Comparison of ENCODE assay signal across 22 mouse cellular contexts in genomic region chr9:120112472-120112871, GRCm38 (mm10). TPM values are rescaled to one million over a fixed set of nuclear protein-coding genes. Genes with fewer than 3 reads are reported as not detected.
DNase-seq lines count a peak whose midpoint lies in the region; ATAC-seq lines count a peak whose summit lies in the region.
"Had no signal": no experiment of that assay in that cellular context is flagged by ENCODE, and none has a peak within 500 bp of the region (broad histone marks: within the 10 kb centered on the region; RNA-seq: fewer than 3 reads in every experiment).

No protein-coding gene starts in this region.

- no peak for ATAC-seq in embryonic facial prominence, embryonic 12.5 days (ENCODE audit: insufficient number of reproducible peaks, insufficient read depth, low FRiP score, low TSS enrichment)
- peak; percentile 33 for ATAC-seq in liver, embryonic 12.5 days
- ATAC-seq: hindbrain, postnatal 0 days; midbrain, embryonic 15.5 days had no signal

- no peak overlapping the region for H3K4me2 ChIP-seq in embryonic facial prominence, embryonic 12.5 days (replicated peaks)
- H3K4me2 ChIP-seq in liver, embryonic 12.5 days, result peak overlapping the region; percentile 94
- H3K4me2 ChIP-seq: lung, embryonic 14.5 days; midbrain, embryonic 15.5 days had no signal

- peaks cover 6% of the 10 kb centered on the region; the same call in 1 of the 2 replicates for H3K36me3 ChIP-seq in embryonic facial prominence, embryonic 12.5 days
- peaks cover 7% of the 10 kb centered on the region for H3K36me3 ChIP-seq in embryonic facial prominence, embryonic 10.5 days (replicated peaks)
- H3K36me3 ChIP-seq in liver, embryonic 12.5 days, result peaks cover 13% of the 10 kb centered on the region
- H3K36me3 ChIP-seq in hindbrain, embryonic 10.5 days, result peaks cover 8% of the 10 kb centered on the region

- DNase-seq in embryonic facial prominence, embryonic 10.5 days (ENCODE audit: low spot score), result no peak
- DNase-seq in spleen, postnatal 4 days (ENCODE audit: low spot score in 2 of 2), result peak; percentile 20 to 57
- DNase-seq in spleen, adult 18-20 months, result no peak
- DNase-seq in thymus, postnatal 14 days, result no peak
- DNase-seq in hindbrain, embryonic 10.5 days (ENCODE audit: low spot score), result no peak
- no peak for DNase-seq in adrenal gland, adult 8-10 months
- DNase-seq: adrenal gland, postnatal 14 days; cerebellum, adult 9-11 months; gastrocnemius, postnatal 10 days; heart, postnatal 4 days; kidney, adult 11 months; lung, embryonic 14.5 days had no signal

- peaks cover 4% of the 10 kb centered on the region for H3K4me1 ChIP-seq in embryonic facial prominence, embryonic 12.5 days
- H3K4me1 ChIP-seq in embryonic facial prominence, embryonic 10.5 days, result peaks cover 9% of the 10 kb centered on the region; the same call in 1 of the 2 replicates
- H3K4me1 ChIP-seq in liver, embryonic 12.5 days, result peaks cover 66% of the 10 kb centered on the region
- H3K4me1 ChIP-seq in hindbrain, embryonic 10.5 days (replicated peaks), result peaks cover 13% of the 10 kb centered on the region

- no peaks in the 10 kb centered on the region for H3K27me3 ChIP-seq in embryonic facial prominence, embryonic 12.5 days
- no peaks in the 10 kb centered on the region for H3K27me3 ChIP-seq in embryonic facial prominence, embryonic 10.5 days (replicated peaks; ENCODE audit: low read depth, poor library complexity, severe bottlenecking)
- H3K27me3 ChIP-seq in liver, embryonic 12.5 days (replicated peaks), result no peaks in the 10 kb centered on the region
- no peaks in the 10 kb centered on the region for H3K27me3 ChIP-seq in hindbrain, embryonic 10.5 days (ENCODE audit: insufficient read depth, poor library complexity, severe bottlenecking)
- H3K27me3 ChIP-seq: midbrain, embryonic 15.5 days had no signal

- no peak overlapping the region for H3K9ac ChIP-seq in embryonic facial prominence, embryonic 12.5 days
- peak overlapping the region; percentile 73 for H3K9ac ChIP-seq in liver, embryonic 12.5 days
- H3K9ac ChIP-seq: lung, embryonic 14.5 days; midbrain, embryonic 15.5 days had no signal

- WGBS in embryonic facial prominence, embryonic 12.5 days, result 93% methylated on average over 6 of the region's 6 CpGs
- 94% methylated on average over 6 of the region's 6 CpGs for WGBS in embryonic facial prominence, embryonic 10.5 days
- 36% methylated on average over 6 of the region's 6 CpGs for WGBS in liver, embryonic 12.5 days (ENCODE audit: insufficient replicate concordance)
- WGBS in hindbrain, embryonic 10.5 days, result 92% methylated on average over 6 of the region's 6 CpGs

- no peak overlapping the region for H3K4me3 ChIP-seq in embryonic facial prominence, embryonic 12.5 days
- no peak overlapping the region for H3K4me3 ChIP-seq in embryonic facial prominence, embryonic 10.5 days
- H3K4me3 ChIP-seq in liver, embryonic 12.5 days, result peak overlapping the region; percentile 36
- no peak overlapping the region for H3K4me3 ChIP-seq in hindbrain, embryonic 10.5 days
- H3K4me3 ChIP-seq: layer of hippocampus, adult 2 months; left cerebral cortex, adult 2 months; limb, embryonic 10.5 days; midbrain, embryonic 15.5 days had no signal

- H3K9me3 ChIP-seq in embryonic facial prominence, embryonic 12.5 days, result no peaks in the 10 kb centered on the region
- H3K9me3 ChIP-seq in embryonic facial prominence, embryonic 10.5 days, result no peaks in the 10 kb centered on the region
- no peaks in the 10 kb centered on the region for H3K9me3 ChIP-seq in liver, embryonic 12.5 days (replicated peaks)
- no peaks in the 10 kb centered on the region for H3K9me3 ChIP-seq in hindbrain, embryonic 10.5 days
- H3K9me3 ChIP-seq: limb, embryonic 10.5 days; midbrain, embryonic 15.5 days had no signal

- peak overlapping the region; percentile 30; the same call in 1 of the 2 replicates for H3K27ac ChIP-seq in embryonic facial prominence, embryonic 12.5 days
- H3K27ac ChIP-seq in embryonic facial prominence, embryonic 10.5 days (replicated peaks), result no peak overlapping the region
- peak overlapping the region; percentile 99 for H3K27ac ChIP-seq in liver, embryonic 12.5 days
- H3K27ac ChIP-seq in hindbrain, embryonic 10.5 days, result no peak overlapping the region
- H3K27ac ChIP-seq: hindbrain, postnatal 0 days; kidney, postnatal 0 days; layer of hippocampus, adult 2 months; left cerebral cortex, adult 2 months; midbrain, embryonic 15.5 days had no signal

RNA-seq across cellular contexts. Expression of gene Slc25a38, which starts 2.3 kb away (rescaled TPM):
- 39.0 and 40.4 TPM in 2 replicates for polyA plus RNA-seq in embryonic facial prominence, embryonic 12.5 days (2016; fragmentation: Nextera tagmentation; extraction: Ambion mirVana)
- 43.4 and 46.3 TPM in 2 replicates for polyA plus RNA-seq in embryonic facial prominence, embryonic 10.5 days (2016; fragmentation: Nextera tagmentation; extraction: Ambion mirVana)
- 142 and 144 TPM in 2 replicates for polyA plus RNA-seq in liver, embryonic 12.5 days (2016; fragmentation: Nextera tagmentation; extraction: Ambion mirVana)
- polyA plus RNA-seq in hindbrain, embryonic 10.5 days (2016; fragmentation: Nextera tagmentation; extraction: Ambion mirVana), result 41.6 and 43.5 TPM in 2 replicates
- 10 to 100 TPM; 30.0 to 35.8 (median 30.9) TPM for total RNA-seq in adrenal gland, adult 8-10 months (2022)

RNA-seq across cellular contexts. Expression of gene Rpsa, which starts 15.0 kb away (rescaled TPM):
- 1,158 and 1,181 TPM in 2 replicates for polyA plus RNA-seq in embryonic facial prominence, embryonic 12.5 days (2016; fragmentation: Nextera tagmentation; extraction: Ambion mirVana)
- 1,445 and 1,457 TPM in 2 replicates for polyA plus RNA-seq in embryonic facial prominence, embryonic 10.5 days (2016; fragmentation: Nextera tagmentation; extraction: Ambion mirVana)
- 1,191 and 1,263 TPM in 2 replicates for polyA plus RNA-seq in liver, embryonic 12.5 days (2016; fragmentation: Nextera tagmentation; extraction: Ambion mirVana)
- polyA plus RNA-seq in hindbrain, embryonic 10.5 days (2016; fragmentation: Nextera tagmentation; extraction: Ambion mirVana), result 1,315 and 1,519 TPM in 2 replicates
- total RNA-seq in adrenal gland, adult 8-10 months (2022), result 100 to 1,000 TPM; 670 to 850 (median 733) TPM

RNA-seq across cellular contexts. Expression of gene Ccr8, which starts 20.6 kb away (rescaled TPM):
- 0.23 TPM in 1 of 2 replicates, not detected in the other for polyA plus RNA-seq in embryonic facial prominence, embryonic 12.5 days (2016; fragmentation: Nextera tagmentation; extraction: Ambion mirVana)
- not detected in 2 replicates for polyA plus RNA-seq in embryonic facial prominence, embryonic 10.5 days (2016; fragmentation: Nextera tagmentation; extraction: Ambion mirVana)
- polyA plus RNA-seq in liver, embryonic 12.5 days (2016; fragmentation: Nextera tagmentation; extraction: Ambion mirVana), result not detected in 2 replicates
- not detected in 2 replicates for polyA plus RNA-seq in hindbrain, embryonic 10.5 days (2016; fragmentation: Nextera tagmentation; extraction: Ambion mirVana)
- not detected for total RNA-seq in adrenal gland, adult 8-10 months (2022)
- total RNA-seq: adrenal gland, postnatal 14 days; heart, adult 8-10 months; heart, postnatal 4 days; hindbrain, postnatal 0 days; layer of hippocampus, adult 2 months; left cerebral cortex, adult 2 months had no signal
- polyA plus RNA-seq: hindbrain, postnatal 0 days; kidney, postnatal 0 days; limb, embryonic 10.5 days; midbrain, embryonic 15.5 days; neural tube, embryonic 11.5 days had no signal

RNA-seq across cellular contexts. Expression of gene Mobp, which starts 37.0 kb away (rescaled TPM):
- polyA plus RNA-seq in embryonic facial prominence, embryonic 12.5 days (2016; fragmentation: Nextera tagmentation; extraction: Ambion mirVana), result 0.14 and 0.37 TPM in 2 replicates
- 0.53 and 0.93 TPM in 2 replicates for polyA plus RNA-seq in embryonic facial prominence, embryonic 10.5 days (2016; fragmentation: Nextera tagmentation; extraction: Ambion mirVana)
- not detected in 2 replicates for polyA plus RNA-seq in liver, embryonic 12.5 days (2016; fragmentation: Nextera tagmentation; extraction: Ambion mirVana)
- polyA plus RNA-seq in hindbrain, embryonic 10.5 days (2016; fragmentation: Nextera tagmentation; extraction: Ambion mirVana), result 0.22 and 0.26 TPM in 2 replicates
- under 1 TPM; 0.23 to 0.59 (median 0.37) TPM for total RNA-seq in adrenal gland, adult 8-10 months (2022)
- total RNA-seq: adrenal gland, postnatal 14 days; heart, postnatal 4 days had no signal
- polyA plus RNA-seq: limb, embryonic 10.5 days; lung, embryonic 14.5 days; midbrain, embryonic 15.5 days; neural tube, embryonic 11.5 days had no signal

RNA-seq across cellular contexts. Expression of gene Cx3cr1, which starts 42.8 kb away (rescaled TPM):
- 7.5 and 8.0 TPM in 2 replicates for polyA plus RNA-seq in embryonic facial prominence, embryonic 12.5 days (2016; fragmentation: Nextera tagmentation; extraction: Ambion mirVana)
- polyA plus RNA-seq in embryonic facial prominence, embryonic 10.5 days (2016; fragmentation: Nextera tagmentation; extraction: Ambion mirVana), result 5.3 and 6.1 TPM in 2 replicates
- polyA plus RNA-seq in liver, embryonic 12.5 days (2016; fragmentation: Nextera tagmentation; extraction: Ambion mirVana), result 5.4 and 6.0 TPM in 2 replicates
- polyA plus RNA-seq in hindbrain, embryonic 10.5 days (2016; fragmentation: Nextera tagmentation; extraction: Ambion mirVana), result 6.3 and 8.2 TPM in 2 replicates
- total RNA-seq in adrenal gland, adult 8-10 months (2022), result 10 to 100 TPM in 2 of 4 experiments, 1 to 10 TPM in 2; 5.7 to 18.2 (median 12.4) TPM

Comparison
In these comparisons a context has a peak if more than half of its experiments do, and no peak if none do; other contexts are left out.
1. H3K27ac ChIP-seq: peak in embryonic facial prominence, embryonic 12.5 days (single experiment) and liver, embryonic 12.5 days (single experiment); none in embryonic facial prominence, embryonic 10.5 days (single experiment) and hindbrain, embryonic 10.5 days (single experiment).
2. DNase-seq: peak in spleen, postnatal 4 days (2 of 2); none in embryonic facial prominence, embryonic 10.5 days (single experiment), spleen, adult 18-20 months (0 of 2), thymus, postnatal 14 days (single experiment), hindbrain, embryonic 10.5 days (single experiment) and adrenal gland, adult 8-10 months (single experiment).